Mouse (Mus musculus): ENCODE measurements around the gene Plxna3. TPM values are rescaled to one million over a fixed set of nuclear protein-coding genes. Genes with fewer than 3 reads are reported as not detected.

Plxna3 gene
- polyA plus RNA-seq, 1 experiment from 2014 or later, result 55.5 TPM

DNA sequence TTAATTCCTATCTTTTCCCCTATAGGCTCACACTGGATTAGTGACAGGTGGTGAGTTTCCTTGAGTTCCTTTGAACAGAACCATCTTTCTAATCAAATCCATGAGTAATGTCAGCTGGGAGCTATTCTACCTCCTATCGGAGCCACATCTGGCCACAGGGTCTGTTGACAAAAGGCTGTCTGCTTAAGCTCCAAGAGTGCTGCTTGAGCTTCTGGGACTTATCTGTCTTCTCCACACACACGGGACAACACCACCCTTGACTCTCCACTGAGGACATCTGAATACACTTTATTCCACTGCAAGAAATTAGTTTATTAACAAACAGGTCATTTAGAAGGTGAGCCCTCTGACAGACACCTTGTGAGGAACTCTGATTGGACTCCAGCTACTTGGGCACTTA lies 55.6 kb downstream of the Plxna3 start:
- no peak for ATAC-seq (ENCODE audit: low FRiP score, low read depth)
- Histone ChIP-seq H3K27ac (replicated peaks) (no peak overlapping the region), H3K4me2 (no peak overlapping the region), H3K9me3 (no peaks in the 10 kb centered on the region), H3K36me3 (no peaks in the 10 kb centered on the region), H3K9ac (no peak overlapping the region), H3K4me3 (no peak overlapping the region), H3K27me3 (no peaks in the 10 kb centered on the region), H3K4me1 (replicated peaks) (no peaks in the 10 kb centered on the region)
- WGBS, result 80% methylated on average over 2 of the region's 2 CpGs

DNA sequence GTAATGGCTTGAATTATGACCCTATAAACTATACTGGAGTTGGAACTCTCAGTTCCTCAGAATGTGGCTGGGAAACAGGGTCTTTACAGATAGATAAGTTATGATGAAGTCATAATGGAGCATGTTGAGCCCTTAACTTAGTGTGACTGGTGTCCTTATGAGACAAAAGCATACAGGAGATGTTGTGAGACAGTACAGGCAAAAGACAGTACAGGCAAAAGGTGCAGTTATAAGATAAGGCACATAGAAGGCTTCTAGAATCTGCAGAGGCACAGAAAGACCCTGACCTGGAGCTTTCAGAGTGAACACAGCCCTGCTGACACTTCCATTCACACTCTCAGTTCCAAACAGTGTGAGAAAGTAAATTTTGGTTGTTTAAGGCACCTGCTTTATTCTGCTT lies 59.3 kb downstream of the Plxna3 start:
- no peak overlapping the region for H3K4me3 ChIP-seq
- H3K9ac ChIP-seq, result no peak overlapping the region
- peaks cover 10% of the 10 kb centered on the region for H3K4me1 ChIP-seq (replicated peaks)
- H3K36me3 ChIP-seq, result no peaks in the 10 kb centered on the region
- no peak overlapping the region for H3K27ac ChIP-seq (replicated peaks)
- no peak overlapping the region for H3K4me2 ChIP-seq
- no peak for ATAC-seq (ENCODE audit: low FRiP score, low read depth)
- no peaks in the 10 kb centered on the region for H3K9me3 ChIP-seq
- no peaks in the 10 kb centered on the region for H3K27me3 ChIP-seq

DNA sequence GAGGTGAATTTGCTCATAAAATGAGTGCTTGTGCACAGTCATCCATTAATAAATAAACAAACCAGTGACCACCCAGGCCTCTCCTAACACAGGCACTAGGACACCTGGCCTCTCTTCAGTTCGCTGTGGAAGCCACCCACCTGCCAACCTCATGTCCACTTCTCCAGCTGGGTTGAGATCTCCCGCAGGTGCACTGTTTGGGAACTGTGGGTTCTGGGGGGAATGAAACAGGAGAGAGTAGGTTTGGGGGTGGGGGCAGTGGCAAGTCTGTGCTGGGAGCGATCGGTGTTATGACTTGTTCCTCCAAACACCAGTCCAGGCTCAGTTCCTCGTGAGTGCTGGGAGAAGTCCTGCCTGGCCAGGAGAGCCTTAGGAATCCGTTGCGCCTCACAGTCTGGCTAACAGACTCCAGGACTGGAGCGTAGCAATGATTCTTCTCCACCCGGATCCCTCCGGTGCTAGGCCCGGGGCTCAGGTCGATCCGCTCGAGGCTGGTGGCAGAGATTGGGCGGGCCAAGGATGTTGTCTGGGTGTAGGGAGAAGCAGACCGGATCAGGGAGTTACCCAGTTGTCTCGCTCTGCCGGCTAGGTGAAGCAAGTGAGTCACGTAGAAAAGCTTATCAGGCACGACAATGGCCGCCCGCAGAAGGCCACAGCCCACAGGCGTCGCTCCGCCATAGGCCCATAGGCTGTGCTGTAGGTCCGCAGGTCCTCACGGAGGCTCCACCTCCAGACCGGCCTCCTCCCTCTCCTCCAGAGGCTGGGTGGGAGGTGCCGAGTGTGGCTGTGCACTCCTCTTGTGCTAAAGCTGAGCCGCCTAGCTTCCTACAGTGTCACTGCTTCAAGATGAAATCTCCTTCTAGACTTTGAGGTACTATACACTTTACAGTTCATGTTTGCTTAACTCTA lies 63.9 kb downstream of the Plxna3 start, which contains the start of the genes Fam3a and Ikbkg:
Fam3a (minus strand) TSS at position 738 of the 909 bp plus-strand sequence.
Ikbkg (plus strand) TSS at position 756 of the 909 bp plus-strand sequence.
- Histone ChIP-seq H3K27me3 (no peaks in the 10 kb centered on the region), H3K4me3 (peak within 1 kb of the TSS; percentile 54), H3K9ac (peak within 1 kb of the TSS; percentile 70), H3K9me3 (no peaks in the 10 kb centered on the region), H3K36me3 (no peaks in the 10 kb centered on the region), H3K4me1 (replicated peaks) (peaks cover 10% of the 10 kb centered on the region), H3K27ac (replicated peaks) (peak within 1 kb of the TSS; percentile 85), H3K4me2 (peak within 1 kb of the TSS; percentile 69)
- 23% methylated on average over 30 of the region's 30 CpGs for WGBS
- ATAC-seq (ENCODE audit: low FRiP score, low read depth), result peak; percentile 100

Small RNAs within 50 kb of the gene (microRNA-seq; reads per million reads assigned to microRNA genes)
- gene Mir7092, result 0.65 reads per million

Other genes starting within 250 kb of the Plxna3 start
- gene Opn1mw, start 201.6 kb upstream of the Plxna3 start, polyA plus RNA-seq (2015; fragmentation: Nextera tagmentation; extraction: Ambion mirVana), result not detected in 2 replicates
- 12.8 and 13.6 TPM in 2 replicates for gene Mecp2, start 193.7 kb upstream of the Plxna3 start, polyA plus RNA-seq (2015; fragmentation: Nextera tagmentation; extraction: Ambion mirVana)
- not detected in 2 replicates for gene Tex28, start 161.2 kb upstream of the Plxna3 start, polyA plus RNA-seq (2015; fragmentation: Nextera tagmentation; extraction: Ambion mirVana)
- 0.05 and 0.07 TPM in 2 replicates for gene Tktl1, start 151.8 kb upstream of the Plxna3 start, polyA plus RNA-seq (2015; fragmentation: Nextera tagmentation; extraction: Ambion mirVana)
- gene Flna, start 79.2 kb upstream of the Plxna3 start, polyA plus RNA-seq (2015; fragmentation: Nextera tagmentation; extraction: Ambion mirVana), result 87.8 and 92.0 TPM in 2 replicates
- gene Emd, start 74.4 kb upstream of the Plxna3 start, polyA plus RNA-seq (2015; fragmentation: Nextera tagmentation; extraction: Ambion mirVana), result 14.5 and 16.7 TPM in 2 replicates
- 396 and 404 TPM in 2 replicates for gene Rpl10, start 58.3 kb upstream of the Plxna3 start, polyA plus RNA-seq (2015; fragmentation: Nextera tagmentation; extraction: Ambion mirVana)
- 73.2 and 80.1 TPM in 2 replicates for gene Taz, start 47.2 kb upstream of the Plxna3 start, polyA plus RNA-seq (2015; fragmentation: Nextera tagmentation; extraction: Ambion mirVana)
- 4.4 and 4.7 TPM in 2 replicates for gene Dnase1l1, start 46.7 kb upstream of the Plxna3 start, polyA plus RNA-seq (2015; fragmentation: Nextera tagmentation; extraction: Ambion mirVana)
- gene Atp6ap1, start 32.0 kb upstream of the Plxna3 start, polyA plus RNA-seq (2015; fragmentation: Nextera tagmentation; extraction: Ambion mirVana), result 284 and 300 TPM in 2 replicates
- gene Gdi1, start 24.1 kb upstream of the Plxna3 start, polyA plus RNA-seq (2015; fragmentation: Nextera tagmentation; extraction: Ambion mirVana), result 868 and 983 TPM in 2 replicates
- gene Fam50a, start 16.0 kb upstream of the Plxna3 start, polyA plus RNA-seq (2015; fragmentation: Nextera tagmentation; extraction: Ambion mirVana), result 57.7 and 61.0 TPM in 2 replicates
- gene Lage3, start 24.6 kb downstream of the Plxna3 start, polyA plus RNA-seq (2015; fragmentation: Nextera tagmentation; extraction: Ambion mirVana), result 73.4 and 75.9 TPM in 2 replicates
- gene Ubl4a, start 44.2 kb downstream of the Plxna3 start, polyA plus RNA-seq (2015; fragmentation: Nextera tagmentation; extraction: Ambion mirVana), result 67.7 and 71.0 TPM in 2 replicates
- 7.7 and 8.4 TPM in 2 replicates for gene Slc10a3, start 44.3 kb downstream of the Plxna3 start, polyA plus RNA-seq (2015; fragmentation: Nextera tagmentation; extraction: Ambion mirVana)
- gene Fam3a, start 64.2 kb downstream of the Plxna3 start, polyA plus RNA-seq (2015; fragmentation: Nextera tagmentation; extraction: Ambion mirVana), result 34.2 and 37.5 TPM in 2 replicates
- 15.7 and 16.7 TPM in 2 replicates for gene Ikbkg, start 64.2 kb downstream of the Plxna3 start, polyA plus RNA-seq (2015; fragmentation: Nextera tagmentation; extraction: Ambion mirVana)
- gene G6pdx, start 100.1 kb downstream of the Plxna3 start, polyA plus RNA-seq (2015; fragmentation: Nextera tagmentation; extraction: Ambion mirVana), result 46.3 and 53.2 TPM in 2 replicates
- not detected in 2 replicates for gene Gm6880, start 152.3 kb downstream of the Plxna3 start, polyA plus RNA-seq (2015; fragmentation: Nextera tagmentation; extraction: Ambion mirVana)
- not detected in 2 replicates for gene Olfr1326-ps1, start 245.8 kb downstream of the Plxna3 start, polyA plus RNA-seq (2015; fragmentation: Nextera tagmentation; extraction: Ambion mirVana)

Data from hindbrain, embryonic 15.5 days (tissue).